Mouse (Mus musculus): Measurements from ENCODE around the gene Igfbp4. TPM values are rescaled to one million over a fixed set of nuclear protein-coding genes. Genes with fewer than 3 reads are reported as not detected.

Igfbp4 gene
- 100 to 1,000 TPM; 347 to 701 TPM for polyA plus RNA-seq (2017; shearing (Covaris generic))

GRCm38 (mm10) chr11:99041051-99041729 lies at the start of gene Igfbp4:
Gene Igfbp4, plus strand, starts transcription at chr11:99041244.

DNA sequence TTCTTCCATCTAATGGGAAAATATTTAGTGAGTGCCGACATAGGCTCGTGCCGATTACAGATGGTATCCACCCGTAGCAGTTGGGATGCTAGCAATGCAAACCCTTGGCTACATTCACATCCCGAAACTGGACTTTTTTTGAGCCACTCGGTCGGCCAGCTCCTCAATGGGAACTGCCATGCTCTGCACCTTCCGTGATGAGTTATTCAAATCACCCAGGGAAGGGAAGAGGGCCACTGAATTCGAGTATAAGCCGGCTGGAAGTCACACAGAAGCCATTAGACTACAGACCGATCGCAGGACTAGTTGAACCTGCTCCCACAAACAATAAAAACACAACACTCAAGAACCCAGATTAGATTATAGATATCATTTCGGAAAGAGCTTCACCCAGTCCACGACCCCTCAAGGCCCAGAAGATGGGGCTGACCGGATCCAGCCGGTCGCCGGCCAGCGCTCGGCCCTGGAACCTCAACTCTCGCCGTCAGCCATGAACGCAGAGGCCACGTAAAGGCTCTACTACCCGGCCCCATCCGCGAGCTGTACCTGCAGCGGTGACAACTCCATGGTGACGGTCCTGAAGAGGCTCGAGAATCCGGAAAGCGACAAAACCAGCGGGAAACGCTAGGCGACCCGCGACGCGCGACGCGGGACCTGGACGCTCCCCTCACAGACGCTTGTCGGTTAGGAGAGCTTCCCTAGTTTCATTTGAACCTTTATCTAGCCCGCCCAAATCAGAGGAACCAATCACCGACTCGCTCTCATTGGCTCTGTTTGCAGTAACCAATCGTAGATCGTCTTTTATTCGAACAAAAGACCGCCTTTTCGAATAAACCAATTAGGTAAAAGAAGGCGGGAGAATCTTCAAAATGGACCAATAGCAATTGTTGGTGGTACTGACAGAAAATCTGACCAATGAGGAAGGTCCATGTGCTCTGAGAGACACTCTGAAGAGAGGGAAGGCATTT lies 17.3 kb upstream of the Igfbp4 start, which contains the start of gene Top2a:
Top2a (minus strand) TSS at position 690 of the 968 bp plus-strand sequence.

DNA sequence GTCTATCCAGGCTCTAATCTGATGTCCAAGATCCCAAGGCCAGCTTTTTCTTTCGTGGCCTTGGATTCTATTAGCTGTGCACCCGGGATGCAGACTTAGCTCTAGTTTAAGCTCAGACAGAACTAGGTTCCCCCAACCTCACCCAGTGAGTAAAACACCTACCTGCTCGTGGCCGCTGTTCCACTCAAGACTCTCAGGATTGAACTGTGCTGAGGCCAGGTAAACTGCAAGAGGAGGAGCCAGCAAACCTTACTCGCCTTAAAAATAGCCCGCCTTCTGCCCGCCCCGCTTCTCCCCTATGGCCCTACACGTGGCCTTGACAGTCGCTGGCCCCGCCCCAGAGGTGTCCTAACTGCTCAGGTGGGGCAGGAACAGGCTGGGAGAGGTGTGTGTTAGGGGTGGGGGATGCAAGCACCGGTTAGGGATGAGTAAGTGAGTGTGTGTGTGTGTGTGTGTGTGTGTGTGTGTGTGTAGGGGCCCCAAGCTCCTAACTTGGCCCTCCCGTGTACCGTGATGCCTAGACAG lies 48.1 kb downstream of the Igfbp4 start, which contains the start of gene Tns4:
Tns4 (minus strand) TSS at position 230 of the 525 bp plus-strand sequence.

Other genes with a start within 250 kb of the Igfbp4 start
- 10 to 100 TPM; 20.7 to 23.0 TPM for gene Msl1, start 245.7 kb upstream of the Igfbp4 start, polyA plus RNA-seq (2017; shearing (Covaris generic))
- 10 to 100 TPM; 57.3 to 71.1 TPM for gene Casc3, start 236.3 kb upstream of the Igfbp4 start, polyA plus RNA-seq (2017; shearing (Covaris generic))
- gene Rapgefl1, start 204.5 kb upstream of the Igfbp4 start, polyA plus RNA-seq (2017; shearing (Covaris generic)), result under 1 TPM in 1 of 2 experiments, not detected in 1; 0.38 TPM
- gene Wipf2, start 177.6 kb upstream of the Igfbp4 start, polyA plus RNA-seq (2017; shearing (Covaris generic)), result 1 to 10 TPM; 3.2 to 4.3 TPM
- 10 to 100 TPM; 12.5 to 14.6 TPM for gene Cdc6, start 133.4 kb upstream of the Igfbp4 start, polyA plus RNA-seq (2017; shearing (Covaris generic))
- gene Rara, start 113.4 kb upstream of the Igfbp4 start, polyA plus RNA-seq (2017; shearing (Covaris generic)), result 10 to 100 TPM; 42.7 to 74.8 TPM
- gene Gjd3, start 58.2 kb upstream of the Igfbp4 start, polyA plus RNA-seq (2017; shearing (Covaris generic)), result under 1 TPM; 0.36 to 0.64 TPM
- gene Top2a, start 17.1 kb upstream of the Igfbp4 start, polyA plus RNA-seq (2017; shearing (Covaris generic)), result 10 to 100 TPM; 49.4 to 51.6 TPM
- 1 to 10 TPM in 1 of 2 experiments, under 1 TPM in 1; 0.55 to 1.3 TPM for gene Tns4, start 48.1 kb downstream of the Igfbp4 start, polyA plus RNA-seq (2017; shearing (Covaris generic))
- gene Ccr7, start 113.8 kb downstream of the Igfbp4 start, polyA plus RNA-seq (2017; shearing (Covaris generic)), result 100 to 1,000 TPM; 268 to 861 TPM
- gene Smarce1, start 189.8 kb downstream of the Igfbp4 start, polyA plus RNA-seq (2017; shearing (Covaris generic)), result 100 to 1,000 TPM; 204 to 246 TPM
- 1 to 10 TPM; 1.4 to 1.5 TPM for gene Krt222, start 202.8 kb downstream of the Igfbp4 start, polyA plus RNA-seq (2017; shearing (Covaris generic))
- gene Krt24, start 244.0 kb downstream of the Igfbp4 start, polyA plus RNA-seq (2017; shearing (Covaris generic)), result under 1 TPM; 0.09 to 0.17 TPM